Mouse (Mus musculus) E14TG2a.4 (cell line): ENCODE data around the gene Sergef.

Experiments used
- CTCF ChIP-seq: conservative IDR thresholded peaks from 2 replicates; pipeline ENCODE4 v1.5.1; 2014; ENCODE audit warnings: low read length
- NANOG ChIP-seq: IDR thresholded peaks from 2 replicates; pipeline ENCODE4 v1.6.1; 2014; ENCODE audit warnings: borderline replicate concordance, low read length, mixed read lengths
- POU5F1 ChIP-seq: IDR thresholded peaks from 2 replicates; pipeline ENCODE4 v1.6.1; 2014; ENCODE audit warnings: low read length, borderline replicate concordance

DNA sequence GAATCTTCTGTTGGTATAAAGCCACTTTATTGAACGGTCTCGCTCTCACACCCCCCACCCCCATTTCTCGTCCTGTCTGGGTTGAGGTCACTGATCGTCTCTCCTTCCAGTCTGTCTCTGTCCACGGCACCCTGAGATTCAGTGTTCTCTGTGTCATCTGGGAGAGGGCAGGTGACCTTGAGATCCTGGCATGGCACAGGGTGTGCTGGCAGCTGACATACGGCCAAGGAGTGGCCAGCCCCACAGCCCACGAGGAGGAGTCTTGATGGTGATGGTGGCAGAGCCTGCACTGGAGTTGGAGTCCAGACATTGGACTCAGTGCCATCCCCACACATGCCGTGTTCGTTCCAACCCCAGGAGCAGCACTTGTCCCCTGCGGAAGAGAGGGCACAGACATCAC lies 196.4 kb downstream of the Sergef start:
- TF ChIP-seq CTCF (no peak), POU5F1 (no peak), NANOG (no peak)
